Mouse (Mus musculus): Measurements from ENCODE around the gene Gm5901.
"Not testable (repeated sequence)": the region's sequence is repeated elsewhere in the genome, so short reads cannot be mapped to it uniquely, and the experiment has no call there.

Gm5901 gene

DNA sequence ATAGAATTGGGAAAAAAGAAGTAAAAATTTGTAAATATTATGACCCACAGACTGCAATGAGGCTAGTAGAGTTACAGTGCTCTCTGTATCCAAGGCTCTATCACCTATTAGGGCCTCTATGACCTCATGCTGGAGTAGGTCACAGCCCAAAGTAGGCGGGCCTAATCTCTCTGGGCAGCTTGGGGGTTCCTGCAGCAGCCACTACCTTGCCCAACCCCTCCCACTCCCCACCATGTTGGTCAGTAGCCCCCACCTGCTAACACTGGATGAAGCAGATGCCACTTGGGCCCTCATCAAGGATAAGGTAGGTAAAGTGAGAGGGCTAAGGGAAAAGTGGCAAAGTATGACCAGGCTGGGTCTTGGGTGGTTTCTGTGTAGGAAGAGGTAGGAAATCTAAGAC, at the start of gene Gm5901:
Gene Gm5901, plus strand, starts transcription at position 173 of the 400 bp plus-strand sequence.
- no peak for DNase-seq

DNA sequence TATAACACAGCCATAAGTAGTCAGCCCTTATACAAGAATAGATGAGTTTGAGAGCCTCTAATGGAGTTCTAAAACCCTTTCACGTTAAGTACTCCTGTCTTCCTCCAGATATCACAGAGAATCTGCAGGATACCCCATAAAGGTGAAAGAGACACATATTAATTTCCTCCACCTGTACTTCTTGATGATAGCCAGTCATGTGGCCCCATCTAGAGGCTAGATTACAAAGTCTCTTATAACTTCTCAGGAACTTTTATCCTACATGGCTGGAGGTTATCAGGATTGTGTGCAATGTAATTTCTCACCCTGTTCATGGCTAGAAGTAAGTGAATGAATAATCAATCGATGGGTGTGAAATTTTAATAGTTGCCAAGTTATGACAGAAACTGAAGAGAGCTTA, 49.5 kb upstream of the Gm5901 start:
- no peak for DNase-seq

DNA sequence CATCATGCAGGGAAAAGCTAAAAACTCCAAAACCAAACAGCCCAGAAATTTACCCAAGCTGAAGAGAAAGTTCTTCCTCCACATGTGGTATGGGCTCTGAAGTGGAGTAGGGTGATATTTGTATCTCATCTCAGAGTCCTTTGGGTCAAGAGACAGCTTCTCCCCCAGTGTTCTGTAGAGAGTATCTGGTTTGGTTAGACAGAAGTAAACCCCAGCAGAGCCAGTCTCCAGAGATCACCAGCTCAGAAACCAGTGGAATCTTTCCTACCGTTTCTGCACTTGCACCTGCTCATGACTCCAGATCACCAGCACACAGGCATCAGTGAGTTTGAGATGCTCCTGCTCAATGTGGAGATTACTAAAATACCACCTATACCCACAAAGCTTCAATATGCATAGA, 40.8 kb upstream of the Gm5901 start, which contains the start of gene Olfr690:
Gene Olfr690, minus strand, starts transcription at position 101 of the 400 bp plus-strand sequence.
- DNase-seq = no peak

DNA sequence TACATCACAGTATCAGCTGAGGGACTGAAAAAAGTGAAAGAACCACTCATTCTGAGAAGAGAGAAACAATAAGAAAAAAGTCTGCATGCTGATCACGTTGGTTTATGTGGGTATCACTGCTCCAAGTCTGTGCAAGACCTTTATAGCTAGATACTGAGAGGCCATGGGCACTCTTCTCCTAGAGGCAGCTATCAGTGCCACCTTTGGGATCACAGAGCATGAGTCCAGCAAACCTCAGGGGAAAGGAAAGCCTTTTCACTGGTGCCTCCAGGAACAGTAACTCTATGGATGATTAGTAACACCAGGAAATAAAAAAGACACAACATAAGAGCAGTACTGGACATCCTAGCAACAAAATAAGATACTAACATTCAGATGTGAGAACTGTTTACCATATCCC, 32.7 kb upstream of the Gm5901 start, which contains the start of gene Olfr691:
Gene Olfr691, minus strand, starts transcription at position 101 of the 400 bp plus-strand sequence.
- DNase-seq = no peak

DNA sequence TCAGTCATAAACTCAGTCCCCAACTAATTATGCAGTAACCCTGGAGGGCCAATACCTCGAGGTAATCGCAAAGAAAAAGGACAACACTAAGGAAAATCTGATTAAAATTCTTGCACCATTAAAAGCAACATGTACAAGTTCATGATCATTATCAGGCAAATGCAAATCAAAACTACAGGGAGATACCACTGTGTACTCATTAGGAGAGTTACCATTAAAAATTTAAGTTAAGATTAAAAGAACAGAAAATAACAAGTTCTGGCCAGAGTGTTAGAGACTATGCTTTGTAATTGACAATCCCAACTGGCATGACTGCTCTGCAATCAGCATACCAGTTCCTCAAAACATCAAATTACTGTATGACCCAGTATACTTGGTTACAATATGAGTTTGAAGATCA, 32.1 kb upstream of the Gm5901 start:
- DNase-seq = no peak

DNA sequence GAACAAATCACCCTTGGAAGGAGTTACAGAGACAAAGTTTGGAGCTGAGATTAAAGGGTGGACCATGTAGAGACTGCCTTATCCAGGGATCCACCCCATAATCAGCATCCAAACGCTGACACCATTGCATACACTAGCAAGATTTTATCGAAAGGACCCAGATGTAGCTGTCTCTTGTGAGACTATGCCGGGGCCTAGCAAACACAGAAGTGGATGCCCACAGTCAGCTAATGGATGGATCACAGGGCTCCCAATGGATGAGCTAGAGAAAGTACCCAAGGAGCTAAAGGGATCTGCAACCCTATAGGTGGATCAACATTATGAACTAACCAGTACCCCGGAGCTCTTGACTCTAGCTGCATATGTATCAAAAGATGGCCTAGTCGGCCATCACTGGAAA, 18.8 kb upstream of the Gm5901 start:
- not testable (repeated sequence) for DNase-seq

DNA sequence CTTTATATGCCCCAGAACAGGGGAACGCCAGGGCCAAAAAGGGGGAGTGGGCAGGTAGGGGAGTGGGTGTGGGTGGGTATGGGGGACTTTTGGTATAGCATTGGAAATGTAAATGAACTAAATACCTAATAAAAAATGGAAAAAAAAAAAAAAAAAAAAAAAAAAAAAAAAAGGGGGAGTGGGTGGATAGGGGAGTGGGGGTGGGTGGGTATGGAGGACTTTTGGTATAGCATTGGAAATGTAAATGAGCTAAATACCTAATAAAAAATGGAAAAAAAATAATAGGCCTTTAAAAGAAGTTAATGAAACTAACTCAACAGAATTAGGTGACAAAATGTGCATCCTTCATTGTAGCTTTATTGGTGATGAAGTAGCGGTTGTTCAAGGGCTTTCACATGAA, 18.4 kb upstream of the Gm5901 start:
- not testable (repeated sequence) for DNase-seq

DNA sequence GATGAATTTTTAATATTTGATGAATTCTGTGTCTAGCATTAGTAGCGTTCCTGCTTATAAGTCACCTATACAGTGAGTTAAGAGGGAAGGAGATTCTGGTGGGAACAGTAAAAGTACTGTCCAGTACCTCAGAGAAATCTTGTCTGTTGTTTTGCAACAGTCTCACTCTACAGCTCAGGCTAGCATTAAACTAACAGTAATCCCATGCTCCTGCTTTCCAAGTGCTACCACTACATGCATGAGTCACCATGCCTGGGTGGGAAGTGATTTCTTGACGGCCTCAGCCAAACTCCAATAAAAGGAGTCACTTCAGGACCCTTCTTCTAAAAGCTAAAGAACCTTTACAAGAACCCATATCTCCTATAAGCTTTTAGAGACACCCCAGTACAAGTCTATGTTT, 13.1 kb upstream of the Gm5901 start:
- no peak for DNase-seq

DNA sequence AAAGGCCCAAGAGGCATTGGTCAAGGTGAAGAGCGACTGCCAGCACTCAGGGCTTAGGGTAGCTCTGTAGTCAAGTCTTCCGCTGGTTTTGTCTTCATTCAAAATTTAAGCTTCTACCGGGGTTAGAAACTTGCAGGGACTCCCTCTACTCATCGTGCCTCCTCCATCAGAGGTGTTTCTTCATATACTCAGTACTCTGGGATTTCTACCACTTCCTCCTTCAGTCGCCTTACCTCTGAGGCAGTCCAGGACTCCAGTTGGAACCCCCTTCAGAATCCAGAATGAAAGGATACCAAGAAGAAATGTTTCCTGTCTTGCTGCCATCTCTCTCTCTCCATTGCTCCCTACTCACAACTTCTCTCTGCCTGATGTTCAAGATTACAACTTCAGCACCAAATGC, 7.6 kb upstream of the Gm5901 start:
- DNase-seq = no peak

DNA sequence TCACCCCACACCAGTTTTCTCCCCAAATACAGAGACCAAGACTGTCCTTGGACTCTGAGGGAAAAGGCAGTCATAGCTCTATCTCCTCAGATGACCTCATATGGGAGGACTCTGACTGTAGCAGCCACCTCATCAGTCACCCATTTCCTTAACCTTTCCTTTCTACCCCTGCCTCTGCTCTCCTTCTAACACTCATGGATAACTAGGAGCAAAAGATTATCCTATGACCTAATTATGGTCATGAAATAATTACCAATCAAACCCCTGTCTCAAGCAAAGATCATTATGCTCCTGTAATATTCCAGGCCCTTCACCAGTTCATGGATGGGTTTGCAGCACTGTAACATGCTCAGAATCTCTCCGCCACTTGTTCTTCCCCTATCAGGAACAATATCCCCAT, 6.9 kb upstream of the Gm5901 start, which contains the start of gene Olfr692:
Gene Olfr692, plus strand, starts transcription at position 301 of the 400 bp plus-strand sequence.
- DNase-seq = no peak

DNA sequence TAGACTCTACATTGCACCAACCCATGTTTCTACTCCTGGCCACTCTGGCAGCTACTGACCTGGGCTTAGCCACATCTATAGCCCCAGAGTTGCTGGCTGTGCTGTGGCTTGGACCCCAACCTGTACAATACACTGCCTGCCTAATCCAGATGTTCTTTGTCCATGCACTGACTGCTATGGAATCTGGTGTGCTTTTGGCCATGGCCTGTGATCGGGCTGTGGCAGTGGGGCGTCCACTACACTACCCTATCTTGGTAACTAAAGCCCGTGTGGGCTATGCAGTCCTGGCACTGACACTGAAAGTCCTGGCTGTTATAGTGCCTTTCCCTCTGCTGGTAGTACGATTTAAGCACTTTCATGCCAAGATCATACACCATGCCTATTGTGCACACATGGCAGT, 6.3 kb upstream of the Gm5901 start:
- no peak for DNase-seq

DNA sequence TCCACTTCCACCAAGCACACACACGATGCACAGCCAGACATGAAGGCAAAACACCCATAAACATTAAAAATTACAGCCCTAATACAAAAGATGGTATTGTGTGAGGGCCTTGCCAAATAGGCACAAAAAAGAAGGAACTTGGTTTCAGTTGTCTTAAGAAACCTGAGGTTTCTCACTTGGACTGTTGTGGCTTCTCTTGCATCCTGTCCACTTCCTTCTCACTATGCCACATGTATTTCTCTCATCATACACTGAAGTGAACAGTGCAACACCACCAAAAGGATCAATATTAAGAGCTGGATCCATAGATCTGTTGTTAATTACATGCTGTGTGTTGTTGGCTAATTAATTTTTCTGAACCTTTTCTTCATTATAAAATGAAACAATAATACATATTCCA, 1.9 kb upstream of the Gm5901 start:
- no peak for DNase-seq

DNA sequence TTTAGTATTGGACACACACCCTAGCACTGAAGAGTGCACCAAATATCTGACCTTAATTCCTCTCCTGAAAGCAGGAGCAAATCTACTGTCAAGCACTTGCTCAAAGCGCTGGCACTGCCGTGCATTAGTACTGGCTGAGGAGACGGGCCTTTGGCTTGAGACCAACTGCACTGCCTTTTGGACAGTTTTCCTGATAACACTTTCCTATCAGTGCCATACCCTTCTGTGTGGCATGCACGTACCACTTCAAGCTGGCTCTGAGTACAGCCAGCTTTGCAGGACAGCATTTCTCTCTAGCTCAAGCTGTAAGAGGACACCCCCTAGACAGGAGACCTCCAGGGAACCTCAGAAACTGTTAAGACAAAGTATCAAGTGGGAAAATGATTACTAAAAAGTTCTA, 1.3 kb upstream of the Gm5901 start:
- no peak for DNase-seq

DNA sequence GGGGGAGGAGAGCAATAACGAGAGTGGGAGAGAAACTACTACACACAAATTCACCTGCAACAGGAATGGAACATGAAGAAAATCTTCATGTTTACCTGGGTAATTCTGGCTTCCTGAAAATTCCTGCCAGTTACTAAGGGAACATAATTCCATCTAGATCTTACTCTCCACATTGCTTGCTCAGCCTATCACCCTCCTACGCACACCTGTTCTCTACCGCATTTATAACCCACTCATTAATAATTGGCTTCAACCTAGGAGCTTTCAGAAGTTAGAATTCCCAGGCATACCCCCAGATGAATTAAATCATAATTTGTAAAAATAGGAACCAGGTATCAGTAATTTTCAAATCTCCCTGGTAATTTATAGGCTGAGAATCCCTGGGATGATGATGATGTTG, 862 bp upstream of the Gm5901 start:
- no peak for DNase-seq

DNA sequence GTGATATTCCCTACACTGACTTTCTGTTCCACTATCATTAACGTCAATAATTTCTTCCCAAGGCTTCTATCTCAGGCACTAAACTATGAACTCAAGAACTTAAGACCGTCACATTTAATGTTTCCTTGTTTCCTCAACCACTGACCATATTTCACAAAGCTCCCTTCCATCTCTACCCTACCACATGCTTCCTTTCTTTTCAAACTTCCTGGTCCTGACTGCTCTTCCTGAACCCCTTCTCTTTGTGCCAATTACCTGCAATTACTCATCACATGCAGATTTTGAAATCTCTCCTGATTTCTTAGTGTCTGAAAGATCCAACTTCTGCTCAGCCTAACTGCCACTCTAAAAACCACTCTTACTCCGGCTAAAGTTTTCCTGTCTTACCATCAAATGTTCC, 5.5 kb downstream of the Gm5901 start:
- DNase-seq = no peak

DNA sequence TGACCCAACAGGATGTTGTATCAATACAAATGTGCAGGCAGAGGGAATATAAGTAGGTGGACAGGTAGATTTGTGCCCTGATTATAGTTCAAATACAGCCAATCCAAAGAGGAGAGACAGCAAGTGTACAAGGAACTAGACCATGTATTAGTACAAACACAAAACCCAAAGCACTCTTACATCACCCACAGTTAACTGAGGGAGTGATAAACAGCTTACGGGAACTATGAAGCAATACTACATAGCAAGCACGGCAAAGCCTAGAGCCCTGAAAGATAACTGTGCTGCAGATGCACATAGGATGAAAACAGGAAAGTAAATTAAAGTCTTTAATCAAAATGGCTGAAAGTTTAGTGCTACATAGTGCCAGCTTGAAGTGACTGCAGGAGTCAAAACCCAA, 12.9 kb downstream of the Gm5901 start:
- no peak for DNase-seq

DNA sequence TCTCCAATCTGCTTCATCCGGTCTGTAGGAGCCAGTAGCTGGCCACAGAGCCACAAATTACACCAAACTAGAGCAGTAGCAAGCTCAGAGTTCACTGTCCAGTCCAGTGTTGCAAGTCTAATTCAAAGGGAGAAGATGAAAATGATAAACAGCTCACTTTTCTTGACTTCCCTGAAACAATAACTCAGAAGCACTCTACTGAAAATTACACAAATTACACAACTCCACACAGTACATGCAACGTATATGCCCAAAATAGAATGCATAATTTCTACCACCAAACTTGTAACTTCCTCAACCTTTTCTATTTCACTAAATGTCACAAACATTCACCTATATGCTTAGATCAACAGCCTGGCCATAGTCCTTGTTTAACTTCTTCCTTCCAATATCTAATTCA, 15.4 kb downstream of the Gm5901 start:
- DNase-seq = no peak

DNA sequence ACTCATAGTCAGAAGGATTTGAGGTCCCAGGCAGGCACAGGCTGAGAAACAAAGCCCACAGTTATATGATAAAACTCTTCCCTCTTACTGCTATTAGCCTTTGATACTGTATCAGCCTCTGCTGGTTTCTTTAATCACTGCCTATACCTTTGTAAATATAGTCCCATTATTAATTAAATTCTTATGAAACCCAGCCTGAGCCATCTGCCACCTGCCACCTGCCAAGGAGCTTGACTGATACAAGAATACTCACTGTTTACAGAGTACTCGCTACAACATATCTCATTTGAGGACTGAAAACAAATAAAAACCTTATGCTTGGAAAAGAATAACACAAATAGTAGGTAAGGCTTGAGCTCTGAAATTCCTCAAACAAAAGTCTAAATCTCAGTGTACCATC, 19.8 kb downstream of the Gm5901 start:
- no peak for DNase-seq

DNA sequence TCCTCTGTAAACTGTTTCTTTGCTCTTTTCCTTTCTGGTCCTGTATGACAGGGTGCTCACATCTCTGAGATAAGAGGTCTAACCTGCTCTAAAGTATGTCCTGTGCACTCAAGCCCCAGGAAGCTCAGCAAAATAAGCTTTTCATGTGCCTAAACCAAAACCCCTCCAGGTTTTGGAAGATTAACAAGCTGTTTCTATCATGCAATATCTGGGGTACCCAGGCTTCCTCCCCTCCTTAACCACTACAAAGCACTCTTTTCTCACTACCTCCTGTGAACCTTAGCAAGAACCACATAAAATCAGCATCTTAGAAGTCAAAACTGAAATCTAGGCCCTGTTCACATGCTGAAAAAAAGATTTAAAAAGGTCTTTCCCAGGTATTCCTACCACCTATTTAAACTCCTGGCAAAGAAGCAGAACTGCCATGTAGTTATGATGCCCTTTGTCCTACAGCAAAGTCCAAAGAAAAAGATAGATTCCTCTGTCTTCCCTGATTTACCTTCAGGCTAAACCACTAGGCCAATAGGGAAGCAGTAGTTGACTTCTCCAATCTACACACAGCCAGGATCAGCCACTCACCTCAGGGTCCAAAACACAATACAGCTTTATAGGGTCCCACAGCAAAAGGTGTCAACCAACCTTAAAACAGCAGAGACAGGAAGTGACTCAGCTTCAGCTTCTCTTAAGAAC, 20.4 kb downstream of the Gm5901 start:
- no peak for DNase-seq

DNA sequence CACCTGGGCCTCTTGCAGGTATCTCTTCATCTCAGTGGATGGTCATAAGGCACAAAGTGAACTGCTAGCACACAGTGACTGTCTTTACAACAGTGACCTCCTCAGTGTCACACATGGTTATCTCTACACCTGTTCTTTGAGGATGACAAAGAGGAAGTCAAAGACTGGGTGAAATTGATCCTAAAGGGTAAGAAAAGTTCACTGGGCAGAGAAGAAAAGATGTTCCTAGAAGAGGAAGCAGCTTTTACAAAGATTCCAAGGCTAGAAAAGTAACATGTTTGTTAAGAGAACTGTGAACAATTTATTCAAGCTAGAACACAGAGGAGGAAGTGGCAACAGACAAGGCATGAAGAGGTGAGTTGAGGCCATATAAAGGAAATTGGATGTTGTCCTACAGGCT, 21.3 kb downstream of the Gm5901 start:
- DNase-seq = no peak

DNA sequence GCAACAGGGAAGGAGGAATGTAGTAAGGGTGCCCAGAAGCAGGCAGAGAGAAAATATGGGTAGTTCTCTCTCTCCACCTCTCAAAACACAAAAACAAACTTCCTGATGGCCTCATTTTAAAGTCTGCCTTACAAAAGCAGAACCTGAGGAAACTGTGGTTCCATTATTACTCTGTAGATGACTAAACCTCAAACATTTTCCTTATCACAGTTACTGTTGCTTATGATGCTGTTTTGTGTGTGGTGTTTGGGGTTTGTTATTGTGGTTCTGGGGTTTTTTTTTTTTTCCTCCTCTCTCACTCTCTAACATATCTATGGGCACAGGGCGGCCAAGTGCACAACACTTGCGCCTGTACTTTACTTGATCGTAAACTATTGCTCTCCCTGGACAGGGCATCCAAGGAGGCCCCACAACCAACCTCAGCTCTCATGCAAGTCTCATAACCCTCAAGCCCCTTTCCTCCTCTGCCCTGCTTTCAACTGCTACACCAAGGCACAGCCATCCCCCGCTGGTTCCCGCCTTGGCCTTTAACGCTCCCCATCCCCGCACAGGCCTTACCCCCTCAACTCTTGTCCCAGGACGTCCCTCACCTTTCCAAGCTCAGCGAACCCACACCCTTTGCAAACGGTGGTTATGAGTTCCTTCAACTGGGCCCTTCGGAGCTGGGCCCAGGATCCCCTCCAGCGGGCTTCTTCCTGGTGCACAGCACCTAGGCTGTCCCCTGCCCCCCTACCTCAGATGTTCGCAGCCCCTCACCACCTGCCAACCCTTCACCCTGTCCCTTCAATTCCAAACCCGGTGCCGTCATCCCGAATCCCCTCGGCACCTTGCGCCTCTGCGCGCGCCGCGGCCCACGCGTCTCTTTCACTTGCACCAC, 24.5 kb downstream of the Gm5901 start:
- DNase-seq = no peak

DNA sequence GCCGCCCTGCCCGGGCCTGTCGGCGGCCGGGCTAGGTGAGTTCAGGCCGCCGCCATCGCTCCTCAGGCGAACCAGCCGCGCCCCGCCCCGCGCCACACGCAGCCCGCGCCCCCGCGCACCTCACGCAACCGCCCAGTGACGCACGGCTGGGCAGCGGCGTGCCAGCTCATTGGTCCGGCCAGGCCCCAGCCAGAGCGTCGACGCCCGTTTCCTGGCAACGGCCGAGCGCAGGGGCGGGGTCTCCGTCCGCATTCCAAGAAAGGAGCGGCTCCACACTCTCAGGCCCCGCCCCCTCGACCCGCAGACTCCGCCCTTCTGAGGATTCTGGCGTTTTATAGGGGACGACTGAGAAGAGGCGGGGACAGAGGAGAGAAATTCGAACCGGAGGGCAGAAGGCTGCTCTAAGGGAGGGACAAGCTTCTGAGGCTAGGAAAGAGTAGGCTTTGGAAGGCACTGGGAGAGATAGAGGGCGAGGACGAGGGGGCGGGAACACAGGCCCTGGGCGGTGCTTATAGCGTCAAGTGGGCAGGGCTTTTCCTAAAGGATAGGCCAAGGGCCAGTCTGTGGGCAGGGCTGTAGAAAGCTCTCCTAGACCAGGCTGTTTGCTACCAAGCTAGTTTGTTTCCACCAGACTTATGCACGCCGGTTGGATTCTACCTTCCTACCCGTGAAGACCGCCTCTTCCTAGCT, 25.2 kb downstream of the Gm5901 start, which contains the start of gene Fam160a2:
Gene Fam160a2, minus strand, starts transcription at position 120 of the 690 bp plus-strand sequence.
- peak; percentile 99 for DNase-seq

DNA sequence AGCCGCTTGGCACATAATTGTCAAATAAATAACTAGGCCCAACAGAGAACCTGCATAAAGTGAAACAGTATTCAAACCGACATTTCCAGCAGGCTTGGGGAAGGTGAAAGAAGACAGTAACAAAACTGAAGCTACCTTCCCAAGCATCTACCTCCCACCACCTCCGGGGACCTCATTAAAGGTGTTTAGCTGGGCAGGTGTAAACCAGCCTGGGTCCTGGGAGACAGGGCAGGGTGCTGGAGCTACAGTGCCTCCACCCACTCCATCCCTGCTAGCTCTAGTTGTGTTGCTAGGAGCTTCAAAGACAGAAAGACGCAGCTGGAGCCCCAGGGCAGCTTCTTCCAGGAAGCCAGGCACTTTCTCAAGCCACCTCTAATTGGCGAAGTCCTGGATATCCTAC, 29.4 kb downstream of the Gm5901 start, which contains the start of gene Cnga4:
Gene Cnga4, plus strand, starts transcription at position 301 of the 400 bp plus-strand sequence.
- no peak for DNase-seq
